Mouse (Mus musculus): Measurements from ENCODE around the gene Sgip1. TPM values are rescaled to one million over a fixed set of nuclear protein-coding genes. Genes with fewer than 3 reads are reported as not detected.

Sgip1 gene
- polyA plus RNA-seq, 1 experiment from 2014 or later, result 78.3 TPM

GRCm38 (mm10) chr4:102918191-102918590, 177.1 kb downstream of the Sgip1 start:
- no peak for ATAC-seq (ENCODE audit: low FRiP score)
- whole genome bisulfite sequencing, result 97% methylated on average over 1 of the region's 1 CpGs
- Histone ChIP-seq H3K4me1 (no peaks in the 10 kb centered on the region), H3K4me3 (replicated peaks) (no peak overlapping the region), H3K27ac (replicated peaks) (no peak overlapping the region), H3K36me3 (peaks cover 40% of the 10 kb centered on the region), H3K27me3 (replicated peaks) (no peaks in the 10 kb centered on the region), H3K9ac (replicated peaks) (no peak overlapping the region), H3K4me2 (no peak overlapping the region), H3K9me3 (replicated peaks) (no peaks in the 10 kb centered on the region)

- H3K4me2 ChIP-seq, result no peak overlapping the region
- H3K4me1 ChIP-seq, result no peaks in the 10 kb centered on the region
- no peak for ATAC-seq (ENCODE audit: low FRiP score)
- H3K9ac ChIP-seq (replicated peaks), result no peak overlapping the region
- no peak overlapping the region for H3K4me3 ChIP-seq (replicated peaks)
- H3K36me3 ChIP-seq, result peaks cover 27% of the 10 kb centered on the region
- WGBS, result 55% methylated on average over 3 of the region's 4 CpGs
- H3K27me3 ChIP-seq (replicated peaks), result no peaks in the 10 kb centered on the region
- H3K27ac ChIP-seq (replicated peaks), result no peak overlapping the region
- H3K9me3 ChIP-seq (replicated peaks), result no peaks in the 10 kb centered on the region
These were observed 188.4 kb downstream of the Sgip1 start for GRCm38 (mm10) chr4:102929491-102929890.

- no peak overlapping the region for H3K9ac ChIP-seq (replicated peaks)
- no peak overlapping the region for H3K4me2 ChIP-seq
- H3K4me3 ChIP-seq (replicated peaks), result no peak overlapping the region
- no peaks in the 10 kb centered on the region for H3K9me3 ChIP-seq (replicated peaks)
- H3K27ac ChIP-seq (replicated peaks), result no peak overlapping the region
- no peaks in the 10 kb centered on the region for H3K4me1 ChIP-seq
- WGBS, result 82% methylated on average over 7 of the region's 7 CpGs
- no peak for ATAC-seq (ENCODE audit: low FRiP score)
- no peaks in the 10 kb centered on the region for H3K27me3 ChIP-seq (replicated peaks)
- H3K36me3 ChIP-seq, result peaks cover 29% of the 10 kb centered on the region
These were observed 189.6 kb downstream of the Sgip1 start for GRCm38 (mm10) chr4:102930679-102931078.

GRCm38 (mm10) chr4:102940266-102940665, 199.2 kb downstream of the Sgip1 start:
- no peaks in the 10 kb centered on the region for H3K4me1 ChIP-seq
- 88% methylated on average over 3 of the region's 3 CpGs for WGBS
- ATAC-seq (ENCODE audit: low FRiP score), result no peak
- H3K9ac ChIP-seq (replicated peaks), result no peak overlapping the region
- no peaks in the 10 kb centered on the region for H3K9me3 ChIP-seq (replicated peaks)
- H3K4me3 ChIP-seq (replicated peaks), result no peak overlapping the region
- no peak overlapping the region for H3K27ac ChIP-seq (replicated peaks)
- H3K27me3 ChIP-seq (replicated peaks), result no peaks in the 10 kb centered on the region
- H3K36me3 ChIP-seq, result peaks cover 27% of the 10 kb centered on the region
- H3K4me2 ChIP-seq, result no peak overlapping the region

GRCm38 (mm10) chr4:102940738-102941137, 199.6 kb downstream of the Sgip1 start:
- whole genome bisulfite sequencing, result 89% methylated on average over 4 of the region's 4 CpGs
- H3K4me3 ChIP-seq (replicated peaks), result no peak overlapping the region
- no peak overlapping the region for H3K9ac ChIP-seq (replicated peaks)
- no peaks in the 10 kb centered on the region for H3K27me3 ChIP-seq (replicated peaks)
- H3K9me3 ChIP-seq (replicated peaks), result no peaks in the 10 kb centered on the region
- no peak overlapping the region for H3K4me2 ChIP-seq
- ATAC-seq (ENCODE audit: low FRiP score), result no peak
- H3K4me1 ChIP-seq, result no peaks in the 10 kb centered on the region
- H3K36me3 ChIP-seq, result peaks cover 24% of the 10 kb centered on the region
- H3K27ac ChIP-seq (replicated peaks), result no peak overlapping the region

- Histone ChIP-seq H3K27ac (replicated peaks) (no peak overlapping the region), H3K9ac (replicated peaks) (no peak overlapping the region), H3K36me3 (peaks cover 6% of the 10 kb centered on the region; the same call in 1 of the 2 replicates), H3K4me3 (replicated peaks) (no peak overlapping the region), H3K9me3 (replicated peaks) (no peaks in the 10 kb centered on the region), H3K4me2 (no peak overlapping the region), H3K4me1 (no peaks in the 10 kb centered on the region), H3K27me3 (replicated peaks) (no peaks in the 10 kb centered on the region)
- no peak for ATAC-seq (ENCODE audit: low FRiP score)
- WGBS, result 80% methylated on average over 6 of the region's 6 CpGs
These were observed 203.2 kb downstream of the Sgip1 start for GRCm38 (mm10) chr4:102944325-102944724.

DNA sequence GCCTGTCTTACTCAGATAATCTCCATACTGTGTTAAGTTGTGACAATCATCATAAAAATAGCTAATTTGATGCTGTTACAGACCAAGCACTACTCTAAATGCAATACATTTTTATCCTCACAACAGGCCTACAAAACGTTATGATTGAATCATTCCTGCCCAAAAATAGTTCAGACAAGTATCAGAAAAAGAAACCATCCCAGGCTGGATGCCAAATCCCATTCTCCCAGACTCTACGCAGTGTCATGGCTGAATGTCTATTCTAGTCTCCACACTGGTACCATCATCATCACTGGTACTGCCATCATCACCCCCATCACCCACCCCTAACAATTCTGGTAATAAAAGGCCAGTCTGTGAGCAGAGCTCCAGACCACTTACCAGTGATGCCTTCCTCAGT, 211.4 kb downstream of the Sgip1 start:
- Histone ChIP-seq H3K27ac (replicated peaks) (no peak overlapping the region), H3K4me1 (no peaks in the 10 kb centered on the region), H3K4me3 (replicated peaks) (no peak overlapping the region), H3K36me3 (no peaks in the 10 kb centered on the region), H3K9ac (replicated peaks) (no peak overlapping the region), H3K4me2 (no peak overlapping the region), H3K27me3 (replicated peaks) (no peaks in the 10 kb centered on the region), H3K9me3 (replicated peaks) (no peaks in the 10 kb centered on the region)
- 77% methylated on average over 2 of the region's 2 CpGs for WGBS
- no peak for ATAC-seq (ENCODE audit: low FRiP score)

DNA sequence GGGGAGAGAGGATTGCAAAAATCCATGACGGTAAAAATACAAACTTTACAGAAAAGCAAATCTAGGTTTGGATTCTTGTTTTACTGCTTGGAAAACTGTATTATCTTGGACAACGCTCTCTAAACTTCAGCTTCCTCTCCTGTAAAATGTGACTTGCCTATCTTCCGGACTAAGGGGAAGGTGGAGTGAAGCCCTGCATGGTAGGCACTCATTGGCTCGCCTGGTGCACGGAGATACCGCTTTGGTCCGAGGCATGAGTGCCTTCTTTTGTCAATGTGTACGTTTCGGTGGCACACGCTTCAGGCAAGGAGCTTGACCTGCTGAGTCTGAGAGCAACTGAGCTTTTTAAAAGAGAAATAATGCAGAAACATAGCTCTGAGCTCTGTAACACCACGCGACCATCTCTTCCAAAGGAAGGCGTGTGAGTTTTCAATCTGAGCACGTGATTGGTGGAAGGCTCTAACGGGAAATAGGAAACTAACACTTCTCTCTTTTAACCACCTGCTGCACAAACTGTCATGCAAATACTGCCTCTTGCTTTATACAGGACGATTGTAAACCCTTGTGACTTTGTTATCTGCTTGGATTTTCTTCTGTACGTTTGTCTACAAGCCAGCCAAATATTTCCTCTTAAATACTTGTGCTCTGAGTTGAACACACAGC, 214.3 kb downstream of the Sgip1 start:
- Histone ChIP-seq H3K4me2 (no peak overlapping the region), H3K4me3 (replicated peaks) (no peak overlapping the region), H3K9ac (replicated peaks) (no peak overlapping the region), H3K9me3 (replicated peaks) (no peaks in the 10 kb centered on the region), H3K27me3 (replicated peaks) (no peaks in the 10 kb centered on the region), H3K27ac (replicated peaks) (no peak overlapping the region), H3K4me1 (no peaks in the 10 kb centered on the region), H3K36me3 (no peaks in the 10 kb centered on the region)
- WGBS, result 68% methylated on average over 17 of the region's 17 CpGs
- no peak for ATAC-seq (ENCODE audit: low FRiP score)

- Histone ChIP-seq H3K36me3 (peaks cover 13% of the 10 kb centered on the region), H3K27ac (replicated peaks) (no peak overlapping the region), H3K27me3 (replicated peaks) (no peaks in the 10 kb centered on the region), H3K9me3 (replicated peaks) (no peaks in the 10 kb centered on the region), H3K4me3 (replicated peaks) (no peak overlapping the region), H3K4me2 (no peak overlapping the region), H3K9ac (replicated peaks) (no peak overlapping the region), H3K4me1 (no peaks in the 10 kb centered on the region)
- no peak for ATAC-seq (ENCODE audit: low FRiP score)
- 89% methylated on average over 5 of the region's 5 CpGs for WGBS
These were observed 218.3 kb downstream of the Sgip1 start for GRCm38 (mm10) chr4:102959409-102959808.

- no peaks in the 10 kb centered on the region for H3K4me1 ChIP-seq
- no peak overlapping the region for H3K4me3 ChIP-seq (replicated peaks)
- 81% methylated on average over 3 of the region's 3 CpGs for WGBS
- H3K36me3 ChIP-seq, result peaks cover 38% of the 10 kb centered on the region
- no peaks in the 10 kb centered on the region for H3K9me3 ChIP-seq (replicated peaks)
- no peak overlapping the region for H3K4me2 ChIP-seq
- no peak overlapping the region for H3K27ac ChIP-seq (replicated peaks)
- H3K9ac ChIP-seq (replicated peaks), result no peak overlapping the region
- no peak for ATAC-seq (ENCODE audit: low FRiP score)
- H3K27me3 ChIP-seq (replicated peaks), result no peaks in the 10 kb centered on the region
These were observed 223.1 kb downstream of the Sgip1 start for GRCm38 (mm10) chr4:102964174-102964573.

GRCm38 (mm10) chr4:102967811-102968210, 226.7 kb downstream of the Sgip1 start:
- ATAC-seq (ENCODE audit: low FRiP score), result no peak
- WGBS, result 87% methylated on average over 15 of the region's 15 CpGs
- no peak overlapping the region for H3K27ac ChIP-seq (replicated peaks)
- H3K4me3 ChIP-seq (replicated peaks), result no peak overlapping the region
- no peaks in the 10 kb centered on the region for H3K27me3 ChIP-seq (replicated peaks)
- H3K9ac ChIP-seq (replicated peaks), result no peak overlapping the region
- peaks cover 33% of the 10 kb centered on the region for H3K36me3 ChIP-seq
- no peaks in the 10 kb centered on the region for H3K9me3 ChIP-seq (replicated peaks)
- no peak overlapping the region for H3K4me2 ChIP-seq
- no peaks in the 10 kb centered on the region for H3K4me1 ChIP-seq

- H3K36me3 ChIP-seq, result peaks cover 29% of the 10 kb centered on the region
- no peaks in the 10 kb centered on the region for H3K4me1 ChIP-seq
- no peaks in the 10 kb centered on the region for H3K9me3 ChIP-seq (replicated peaks)
- no peak for ATAC-seq (ENCODE audit: low FRiP score)
- H3K27ac ChIP-seq (replicated peaks), result no peak overlapping the region
- no peak overlapping the region for H3K4me2 ChIP-seq
- 83% methylated on average over 5 of the region's 5 CpGs for WGBS
- no peaks in the 10 kb centered on the region for H3K27me3 ChIP-seq (replicated peaks)
- no peak overlapping the region for H3K9ac ChIP-seq (replicated peaks)
- H3K4me3 ChIP-seq (replicated peaks), result no peak overlapping the region
These were observed 228.5 kb downstream of the Sgip1 start for GRCm38 (mm10) chr4:102969599-102969998.
